Mouse (Mus musculus) retina, embryonic 14.5 days (tissue): ENCODE measurements around the gene D830030K20Rik.
"Not testable (repeated sequence)": the region's sequence is repeated elsewhere in the genome, so short reads cannot be mapped to it uniquely, and the experiment has no call there.

Source experiments
- DNase-seq: peaks from one replicate; pipeline ENCODE4 v3.0.0-alpha.2; 2015; ENCODE audit warnings: low spot score

The D830030K20Rik gene

DNA sequence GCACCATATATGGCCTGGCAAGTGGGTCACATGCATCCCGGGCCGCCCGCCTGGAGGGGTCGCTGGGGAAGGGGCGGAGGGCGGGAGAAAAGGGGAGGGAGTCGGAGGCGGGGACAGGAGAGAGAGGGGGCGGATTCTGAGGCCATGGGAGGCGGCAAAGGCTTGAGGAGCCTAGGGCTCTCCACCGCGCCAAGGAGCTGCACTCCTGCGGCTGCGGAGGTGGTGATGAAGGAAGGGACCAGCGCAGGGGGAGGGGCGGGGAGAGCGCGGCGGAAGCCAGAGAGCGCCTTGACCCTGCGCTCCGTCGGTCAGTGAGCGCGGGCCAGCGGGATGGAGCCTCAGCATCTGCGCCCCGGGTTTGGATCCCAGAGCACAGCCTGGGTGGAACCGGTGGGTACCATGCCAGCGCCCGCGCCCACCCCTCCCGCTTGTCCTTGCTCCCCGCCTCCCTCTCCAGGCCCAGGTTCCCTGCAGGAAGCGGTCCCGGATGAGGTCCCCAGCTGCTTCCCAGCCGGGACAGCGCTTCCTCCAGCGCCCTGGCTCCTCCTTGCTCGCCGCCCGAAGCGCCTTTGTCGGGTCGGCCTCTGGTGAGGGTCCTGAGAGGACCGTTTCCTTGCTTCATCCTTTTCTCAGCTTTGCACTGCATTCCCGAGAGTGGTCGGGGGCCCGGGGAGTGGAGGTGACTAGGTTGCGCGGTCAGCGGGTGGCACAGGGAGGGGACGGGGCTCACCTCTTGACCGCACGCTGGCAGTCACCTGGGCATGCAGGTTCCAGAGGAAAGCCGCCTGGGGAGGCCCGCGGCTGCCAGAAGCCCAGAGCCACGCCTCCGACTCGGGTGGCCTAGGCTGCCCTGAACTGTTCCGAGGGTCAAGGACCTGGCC lies at the start of gene D830030K20Rik:
D830030K20Rik (plus strand) TSS at position 217 of the 881 bp plus-strand sequence.
- DNase-seq: not testable (repeated sequence)

- not testable (repeated sequence) for DNase-seq
These were observed 20.3 kb upstream of the D830030K20Rik start, which contains the start of gene Gm5795 for GRCm38 (mm10) chr14:3187955-3188354. Gene Gm5795, plus strand, starts transcription at chr14:3188255.

DNA sequence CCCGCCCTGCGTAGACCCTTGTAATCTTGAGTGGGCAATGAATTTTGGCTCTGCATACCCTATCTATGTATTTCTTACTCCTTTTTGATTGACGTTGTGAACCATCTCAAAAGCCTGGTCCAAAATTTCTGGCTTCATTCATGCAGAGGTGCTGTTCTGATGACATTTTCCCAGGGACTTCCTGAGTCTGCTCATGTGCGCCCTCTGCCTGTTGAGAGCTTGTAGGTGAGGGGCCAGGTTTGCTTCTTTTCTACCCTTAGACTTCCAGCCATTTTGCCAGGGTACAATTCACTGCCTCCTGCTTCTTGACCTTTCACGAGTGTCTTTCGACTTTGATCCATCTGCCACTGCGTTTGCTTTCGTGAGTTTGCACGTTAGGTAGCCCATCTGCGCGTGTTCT lies 1.1 kb downstream of the D830030K20Rik start:
- peak; percentile 0 for DNase-seq

- DNase-seq: not testable (repeated sequence)
These were observed 54.2 kb downstream of the D830030K20Rik start for GRCm38 (mm10) chr14:3262531-3262930.
